Mouse (Mus musculus) lung, postnatal 0 days (tissue): ENCODE measurements at regions not wholly inside any gene's neighbourhood (a gene's known extent, or its start where the extent isn't known, plus 50 kb on each side); places are given as distances from the start of the nearest gene placed in this dataset.

Experiments used
- CTCF ChIP-seq: IDR thresholded peaks from 2 replicates; pipeline ENCODE4 v1.5.1; 2016; ENCODE audit warnings: antibody characterized with exemption, mild to moderate bottlenecking
- EP300 ChIP-seq: IDR thresholded peaks from 2 replicates; pipeline ENCODE4 v1.6.1; 2016; ENCODE audit warnings: antibody characterized with exemption, mild to moderate bottlenecking, control low read depth

- TF ChIP-seq CTCF (no peak), EP300 (no peak)
Measured at GRCm38 (mm10) chr15:26195576-26195975, 113.3 kb upstream of the March11 start.
